Mouse (Mus musculus) ovary, adult 18-20 months (tissue): Measurements from ENCODE around the gene Ehhadh.
"Not testable (repeated sequence)": the region's sequence is repeated elsewhere in the genome, so short reads cannot be mapped to it uniquely, and the experiment has no call there.

Experiments used
- DNase-seq: peaks from one replicate; pipeline ENCODE4 v3.0.0; 2022; ENCODE audit warnings: low spot score, mixed read lengths

The Ehhadh gene

GRCm38 (mm10) chr16:21787516-21788353 is at the start of gene Ehhadh:
Gene Ehhadh, minus strand, starts transcription at chr16:21787807.
- DNase-seq: peak; percentile 73

GRCm38 (mm10) chr16:21836311-21837072 is 48.9 kb upstream of the Ehhadh start:
- no peak for DNase-seq

- DNase-seq: no peak
Observed at GRCm38 (mm10) chr16:21835584-21835931, 48.0 kb upstream of the Ehhadh start.

GRCm38 (mm10) chr16:21834866-21835583 is 47.4 kb upstream of the Ehhadh start:
- no peak for DNase-seq

- no peak for DNase-seq
Observed at GRCm38 (mm10) chr16:21833970-21834369, 46.4 kb upstream of the Ehhadh start.

- no peak for DNase-seq
Observed at GRCm38 (mm10) chr16:21833469-21833868, 45.9 kb upstream of the Ehhadh start.

- DNase-seq: no peak
Observed at GRCm38 (mm10) chr16:21831764-21832163, 44.2 kb upstream of the Ehhadh start.

GRCm38 (mm10) chr16:21830784-21831183 is 43.2 kb upstream of the Ehhadh start:
- DNase-seq: no peak

- DNase-seq: no peak
Observed at GRCm38 (mm10) chr16:21829711-21830110, 42.1 kb upstream of the Ehhadh start.

- DNase-seq: no peak
Observed at GRCm38 (mm10) chr16:21827581-21827980, 40.0 kb upstream of the Ehhadh start.

- DNase-seq: no peak
Observed at GRCm38 (mm10) chr16:21827153-21827552, 39.5 kb upstream of the Ehhadh start.

GRCm38 (mm10) chr16:21825612-21826031 is 38.0 kb upstream of the Ehhadh start:
- no peak for DNase-seq

GRCm38 (mm10) chr16:21818629-21819028 is 31.0 kb upstream of the Ehhadh start:
- DNase-seq: no peak

GRCm38 (mm10) chr16:21818132-21818531 is 30.5 kb upstream of the Ehhadh start:
- DNase-seq: peak; percentile 24

- DNase-seq: no peak
Observed at GRCm38 (mm10) chr16:21815669-21816010, 28.0 kb upstream of the Ehhadh start.

- DNase-seq: no peak
Observed at GRCm38 (mm10) chr16:21814861-21815668, 27.5 kb upstream of the Ehhadh start.

- no peak for DNase-seq
Observed at GRCm38 (mm10) chr16:21813164-21813834, 25.7 kb upstream of the Ehhadh start.

GRCm38 (mm10) chr16:21807786-21808185 is 20.2 kb upstream of the Ehhadh start:
- DNase-seq: not testable (repeated sequence)

- no peak for DNase-seq
Observed at GRCm38 (mm10) chr16:21806892-21807291, 19.3 kb upstream of the Ehhadh start.

GRCm38 (mm10) chr16:21804258-21804657 is 16.7 kb upstream of the Ehhadh start:
- DNase-seq: no peak

- DNase-seq: no peak
Observed at GRCm38 (mm10) chr16:21795071-21795470, 7.5 kb upstream of the Ehhadh start.
